Mouse (Mus musculus): ENCODE measurements at regions not wholly inside any gene's neighbourhood (a gene's known extent, or its start where the extent isn't known, plus 50 kb on each side); places are given as distances from the start of the nearest gene placed in this dataset.

DNA sequence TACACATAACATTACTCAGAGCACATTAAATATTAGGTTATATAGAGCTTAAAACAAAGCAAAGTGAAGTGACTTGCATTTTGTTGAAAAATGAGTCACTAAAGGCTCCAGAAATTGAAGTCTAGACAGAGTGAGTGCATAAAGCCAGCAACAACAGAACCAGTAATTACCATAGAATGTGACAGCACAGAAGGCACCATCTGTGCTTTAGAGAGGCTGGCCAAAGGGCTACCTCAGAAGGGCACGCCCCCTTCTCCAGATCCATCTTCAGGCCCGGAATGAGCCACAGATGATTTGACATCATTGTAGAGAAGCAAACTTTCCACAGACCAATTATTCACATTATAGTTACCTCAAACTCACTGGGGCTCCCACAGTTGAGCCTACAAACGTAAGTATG is 463.8 kb upstream of the Nbea start:
- no peak for TF ChIP-seq ZNF384 (IDR thresholded peaks at IDR 0.05; ENCODE audit: low read depth, low read length)
- no peak for TF ChIP-seq ZC3H11A (IDR thresholded peaks at IDR 0.05; ENCODE audit: borderline replicate concordance, low read depth, low read length)

Measured in ES-E14 (cell line).